Mouse (Mus musculus) midbrain, postnatal 0 days (tissue): ENCODE measurements at regions not wholly inside any gene's neighbourhood (a gene's known extent, or its start where the extent isn't known, plus 50 kb on each side); places are given as distances from the start of the nearest gene placed in this dataset.

Source experiments
- ATAC-seq: fragments of 200-750 bp; cut with Nextera tagmentation; 2 replicates; pipeline ENCODE4 v1.8.0; 2017; ENCODE audit warnings: moderate number of reproducible peaks, mild to moderate bottlenecking, moderate TSS enrichment, moderate library complexity; ENCODE audit not compliant: low FRiP score
- DNase-seq: peaks from one replicate; pipeline ENCODE4 v3.0.0-alpha.2; 2015; ENCODE audit warnings: low spot score
- H3K27ac ChIP-seq: fragments of 300-500 bp; sonication (generic); 2 replicates; pipeline ENCODE4 v1.5.1; 2014; ENCODE audit warnings: low read depth, mild to moderate bottlenecking, low read length, mixed read lengths
- H3K27me3 ChIP-seq: fragments of 300-500 bp; sonication (generic); 2 replicates; pipeline ENCODE4 v1.6.1; 2014; ENCODE audit warnings: low read length, control low read depth, mixed read lengths; ENCODE audit not compliant: insufficient read depth
- H3K36me3 ChIP-seq: fragments of 300-500 bp; sonication (generic); 2 replicates; pipeline ENCODE4 v1.6.1; 2014; ENCODE audit warnings: low read length, control low read depth, mixed read lengths; ENCODE audit not compliant: insufficient read depth
- H3K4me1 ChIP-seq: fragments of 300-500 bp; sonication (generic); 2 replicates; pipeline ENCODE4 v1.6.1; 2014; ENCODE audit warnings: mild to moderate bottlenecking, control low read depth, antibody characterized with exemption, low read length, mixed read lengths; ENCODE audit not compliant: insufficient read depth
- H3K4me2 ChIP-seq: fragments of 300-500 bp; sonication (generic); 2 replicates; pipeline ENCODE4 v1.6.1; 2014; ENCODE audit warnings: low read depth, mild to moderate bottlenecking, low read length, mixed read lengths; ENCODE audit not compliant: poor library complexity, severe bottlenecking
- H3K4me3 ChIP-seq: fragments of 300-500 bp; sonication (generic); 2 replicates; pipeline ENCODE4 v1.5.1; 2014; ENCODE audit warnings: low read depth, mild to moderate bottlenecking, low read length, moderate library complexity
- H3K9ac ChIP-seq: fragments of 300-500 bp; sonication (generic); replicated peaks from 2 replicates; pipeline ENCODE4 v1.6.1; 2014; ENCODE audit warnings: mild to moderate bottlenecking, low read length, moderate library complexity, mixed read lengths; ENCODE audit not compliant: poor library complexity, severe bottlenecking
- H3K9me3 ChIP-seq: fragments of 300-500 bp; sonication (generic); 2 replicates; pipeline ENCODE4 v1.6.1; 2016; ENCODE audit warnings: low read length, control low read depth
- CTCF ChIP-seq: IDR thresholded peaks from 2 replicates; pipeline ENCODE4 v1.5.1; 2016; ENCODE audit warnings: antibody characterized with exemption, mild to moderate bottlenecking
- whole genome bisulfite sequencing: fragments of 180-500 bp; shearing (Covaris S2); extraction: QIAGEN DNeasy Blood & Tissue Kit; methylation state at CpG from one replicate; pipeline ENCODE4 v1.1.7; 2014; 5-methylcytosine and 5-hydroxymethylcytosine counted together

DNA sequence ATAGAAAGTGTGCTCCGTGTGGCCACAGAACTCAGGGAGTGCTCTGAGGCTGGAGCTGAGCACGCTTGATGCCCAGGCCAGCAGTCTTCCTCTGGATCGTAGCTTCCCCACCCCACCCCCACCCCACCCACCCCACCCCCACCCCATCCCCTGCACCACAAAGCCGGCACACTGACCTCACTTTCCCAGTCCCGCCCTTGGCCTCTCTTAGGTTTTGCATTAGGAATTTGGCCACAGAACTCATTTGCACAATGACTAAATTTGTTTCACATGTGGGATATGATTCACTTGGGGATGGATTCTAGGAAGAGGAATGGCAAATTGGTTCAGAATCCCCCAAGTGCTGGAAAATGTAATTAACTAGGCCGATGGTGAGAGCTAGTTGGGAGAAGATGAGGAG, 94.3 kb downstream of the Tmx1 start:
- Histone ChIP-seq H3K4me1 (no peaks in the 10 kb centered on the region; the same call in 1 of the 2 replicates), H3K27ac (no peak overlapping the region), H3K9me3 (no peaks in the 10 kb centered on the region), H3K4me2 (no peak overlapping the region), H3K4me3 (no peak overlapping the region), H3K27me3 (no peaks in the 10 kb centered on the region), H3K36me3 (no peaks in the 10 kb centered on the region), H3K9ac (no peak overlapping the region)
- no peak for TF ChIP-seq CTCF
- WGBS = 62% methylated on average over 6 of the region's 6 CpGs
- ATAC-seq (no peak), DNase-seq (no peak)

DNA sequence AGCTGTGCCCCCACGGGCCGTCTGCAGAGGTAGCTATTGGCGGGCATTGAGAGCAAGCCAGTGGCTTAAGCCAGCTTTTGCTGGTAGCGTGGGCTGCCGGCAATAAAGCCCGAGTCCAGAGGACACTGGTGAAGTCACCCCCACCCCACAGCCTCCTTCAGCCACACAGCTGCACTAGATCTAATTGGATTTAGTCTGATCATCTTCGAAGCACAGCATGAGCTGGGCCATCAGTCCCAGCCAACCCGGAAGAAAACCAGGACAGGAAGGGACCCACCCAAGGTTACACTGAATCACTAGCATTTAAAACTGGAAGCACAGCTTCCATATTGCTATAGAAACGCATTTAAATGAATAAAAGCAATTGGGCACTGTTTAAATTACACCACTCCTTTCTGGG, 96.4 kb downstream of the Tmx1 start:
- Histone ChIP-seq H3K4me3 (no peak overlapping the region), H3K27ac (no peak overlapping the region), H3K36me3 (no peaks in the 10 kb centered on the region), H3K27me3 (no peaks in the 10 kb centered on the region), H3K4me2 (no peak overlapping the region), H3K9me3 (no peaks in the 10 kb centered on the region), H3K4me1 (no peaks in the 10 kb centered on the region), H3K9ac (no peak overlapping the region)
- DNase-seq (no peak), ATAC-seq (no peak)
- 63% methylated on average over 9 of the region's 9 CpGs for WGBS
- TF ChIP-seq CTCF = no peak

DNA sequence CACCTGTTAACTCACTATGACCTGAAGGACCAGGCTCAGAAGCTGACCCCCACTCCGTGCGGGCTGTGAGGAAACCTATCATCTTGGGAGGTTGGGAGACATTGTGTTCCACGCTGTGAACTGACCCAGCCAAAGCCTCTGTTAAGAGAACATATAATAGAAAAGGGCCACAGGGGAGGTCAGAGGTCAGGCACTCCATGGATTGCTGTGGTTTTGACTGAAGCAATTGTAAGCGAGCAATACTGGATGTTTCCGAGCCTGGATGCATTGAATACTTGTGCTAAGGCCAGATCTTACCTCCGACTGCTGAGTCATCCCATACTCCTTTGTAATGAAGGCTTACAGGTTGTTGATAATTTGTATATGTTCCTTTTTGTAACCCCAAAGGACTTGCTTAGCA, 101.0 kb downstream of the Tmx1 start:
- no peak for TF ChIP-seq CTCF
- Histone ChIP-seq H3K27me3 (no peaks in the 10 kb centered on the region), H3K4me1 (no peaks in the 10 kb centered on the region), H3K9me3 (no peaks in the 10 kb centered on the region), H3K4me3 (no peak overlapping the region), H3K9ac (no peak overlapping the region), H3K27ac (no peak overlapping the region), H3K4me2 (no peak overlapping the region), H3K36me3 (no peaks in the 10 kb centered on the region)
- WGBS = 50% methylated on average over 6 of the region's 6 CpGs
- ATAC-seq (no peak), DNase-seq (no peak)

DNA sequence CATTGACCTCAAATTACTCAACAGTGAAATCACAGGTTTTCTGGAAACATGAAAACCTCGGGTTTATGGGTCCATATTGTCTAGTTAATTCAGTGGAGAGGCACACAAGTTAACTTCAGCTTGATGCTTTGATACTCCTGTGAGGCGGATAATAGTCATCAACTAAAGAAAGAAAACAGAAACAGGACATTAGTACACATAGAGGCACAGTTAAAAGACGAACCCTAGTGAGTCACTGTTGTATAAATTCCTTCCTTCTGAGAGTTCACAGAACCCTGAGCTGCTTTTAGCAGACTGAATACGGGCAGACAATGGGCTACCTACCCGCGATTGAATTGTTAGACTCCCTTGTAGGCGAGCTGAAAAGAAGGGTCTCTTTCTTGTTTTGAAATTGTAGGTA, 101.7 kb downstream of the Tmx1 start:
- no peaks in the 10 kb centered on the region for H3K4me1 ChIP-seq
- no peaks in the 10 kb centered on the region for H3K36me3 ChIP-seq
- no peak overlapping the region for H3K4me2 ChIP-seq
- no peak overlapping the region for H3K9ac ChIP-seq
- no peaks in the 10 kb centered on the region for H3K9me3 ChIP-seq
- ATAC-seq = no peak
- no peak for DNase-seq
- no peak for TF ChIP-seq CTCF
- WGBS = 38% methylated on average over 7 of the region's 7 CpGs
- H3K27ac ChIP-seq = no peak overlapping the region
- H3K4me3 ChIP-seq = no peak overlapping the region
- no peaks in the 10 kb centered on the region for H3K27me3 ChIP-seq

DNA sequence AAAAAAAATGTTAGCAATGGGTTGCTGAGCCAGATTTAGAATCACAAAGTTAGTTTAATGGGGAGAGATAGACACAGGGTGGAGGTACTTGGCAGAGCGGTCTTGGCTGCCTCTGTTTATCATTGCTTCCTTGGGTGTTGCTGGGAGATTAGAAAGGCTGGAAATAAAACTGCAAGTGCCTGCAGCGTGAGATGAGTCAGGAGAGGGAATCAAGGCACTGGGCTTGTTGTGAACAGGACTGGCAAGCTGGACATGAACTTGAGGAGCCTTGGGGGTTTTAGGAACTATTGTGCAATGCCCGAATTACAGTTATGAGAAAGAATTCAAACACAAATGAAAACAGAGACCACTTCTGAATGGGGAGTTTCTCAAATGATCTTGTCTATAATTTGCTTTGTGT, 102.8 kb downstream of the Tmx1 start:
- WGBS = 65% methylated on average over 3 of the region's 3 CpGs
- H3K9me3 ChIP-seq = no peaks in the 10 kb centered on the region
- ATAC-seq = no peak
- H3K9ac ChIP-seq = no peak overlapping the region
- H3K4me3 ChIP-seq = no peak overlapping the region
- H3K27me3 ChIP-seq = no peaks in the 10 kb centered on the region
- TF ChIP-seq CTCF = no peak
- no peaks in the 10 kb centered on the region for H3K36me3 ChIP-seq
- no peak overlapping the region for H3K27ac ChIP-seq
- no peak overlapping the region for H3K4me2 ChIP-seq
- no peaks in the 10 kb centered on the region for H3K4me1 ChIP-seq
- DNase-seq = no peak

DNA sequence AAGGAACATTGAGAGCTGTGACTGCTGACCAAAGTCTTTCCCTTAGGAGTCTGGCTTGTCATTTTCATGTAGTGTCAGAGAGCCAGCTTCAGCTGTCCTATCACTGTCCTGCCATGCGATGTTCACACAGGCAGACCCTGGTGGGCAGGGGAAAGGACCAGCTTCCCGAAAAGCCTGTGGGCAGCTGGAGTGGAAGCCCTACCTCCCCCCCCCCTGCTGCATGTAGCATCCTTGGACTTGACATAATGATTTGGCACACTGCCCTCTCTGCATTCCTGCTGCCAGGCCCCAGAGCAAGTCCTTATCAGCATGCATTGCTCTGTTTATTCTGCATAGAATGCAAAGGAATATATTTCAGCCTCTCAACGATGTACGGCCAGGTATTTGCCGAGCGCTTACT, 103.9 kb downstream of the Tmx1 start:
- Histone ChIP-seq H3K27me3 (no peaks in the 10 kb centered on the region), H3K36me3 (no peaks in the 10 kb centered on the region), H3K27ac (no peak overlapping the region), H3K4me2 (no peak overlapping the region), H3K4me1 (no peaks in the 10 kb centered on the region), H3K9me3 (no peaks in the 10 kb centered on the region), H3K9ac (no peak overlapping the region), H3K4me3 (no peak overlapping the region)
- no peak for TF ChIP-seq CTCF
- peak; percentile 49 for DNase-seq
- WGBS = 41% methylated on average over 6 of the region's 6 CpGs
- no peak for ATAC-seq

DNA sequence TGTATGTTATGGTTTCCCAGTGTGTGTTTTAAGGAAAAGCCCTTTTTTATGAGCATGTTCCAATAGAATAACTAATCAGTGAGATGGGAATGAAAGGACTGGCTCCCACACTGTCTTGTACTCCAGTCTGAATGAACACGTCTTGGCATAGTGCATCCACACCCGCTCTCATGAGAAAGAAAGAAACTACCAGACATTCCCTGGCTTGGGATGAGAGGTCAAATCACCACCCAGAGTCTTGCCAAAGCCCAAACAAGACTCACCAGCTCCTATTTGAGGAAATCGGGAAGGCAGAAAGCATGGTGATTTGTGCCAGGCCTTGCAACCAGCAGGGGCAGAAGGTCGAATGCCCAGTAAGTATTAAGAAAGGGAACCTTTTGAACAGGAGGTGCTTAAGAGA, 110.6 kb downstream of the Tmx1 start:
- TF ChIP-seq CTCF = no peak
- DNase-seq (no peak), ATAC-seq (no peak)
- H3K36me3 ChIP-seq = no peaks in the 10 kb centered on the region
- no peak overlapping the region for H3K9ac ChIP-seq
- H3K9me3 ChIP-seq = no peaks in the 10 kb centered on the region
- H3K4me1 ChIP-seq = no peaks in the 10 kb centered on the region
- no peaks in the 10 kb centered on the region for H3K27me3 ChIP-seq
- no peak overlapping the region for H3K4me3 ChIP-seq
- H3K27ac ChIP-seq = no peak overlapping the region
- H3K4me2 ChIP-seq = no peak overlapping the region
- 78% methylated on average over 4 of the region's 4 CpGs for WGBS
